Mouse (Mus musculus): Measurements from ENCODE around the gene Myo1a.

DNA sequence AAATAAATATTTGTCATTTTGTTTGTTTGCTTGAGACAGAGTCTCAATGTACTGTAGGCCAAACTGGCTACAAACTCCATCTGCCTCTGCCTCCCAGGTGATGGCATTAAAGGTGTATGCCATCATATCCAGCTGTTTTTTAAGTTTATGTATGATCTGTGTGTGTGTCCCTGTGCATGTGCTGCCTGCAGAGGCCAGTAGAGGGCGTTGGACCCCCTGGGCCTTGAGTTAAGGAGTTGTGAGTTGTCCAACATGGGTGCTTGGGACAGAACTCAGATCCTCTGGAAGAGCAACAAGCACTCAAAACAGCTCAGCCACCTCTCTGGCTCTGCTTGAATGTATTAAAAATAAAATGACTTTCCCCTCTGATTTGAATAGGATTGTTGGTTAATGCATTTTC lies 13.9 kb upstream of the Myo1a start:
- TF ChIP-seq CTCF (IDR thresholded peaks at IDR 0.05; ENCODE audit: control insufficient read depth, insufficient read depth, insufficient read length) (no peak), USF1 (IDR thresholded peaks at IDR 0.05; ENCODE audit: low read depth) (no peak), MYOG (IDR thresholded peaks at IDR 0.05; ENCODE audit: control insufficient read depth, extremely low read depth, insufficient read length) (no peak), MAX (IDR thresholded peaks at IDR 0.05) (no peak), MYOD1 (IDR thresholded peaks at IDR 0.05; ENCODE audit: control insufficient read depth, insufficient read length, low read depth) (no peak)

All from C2C12 (cell line).